Mouse (Mus musculus) heart, embryonic 14.5 days (tissue): ENCODE data around the gene Pdp2. TPM values are rescaled to one million over a fixed set of nuclear protein-coding genes. Genes with fewer than 3 reads are reported as not detected.

Experiments used
- ATAC-seq: fragments of 200-750 bp; cut with Nextera tagmentation; 2 replicates; pipeline ENCODE4 v1.8.0; 2017; ENCODE audit warnings: low read depth, moderate TSS enrichment; ENCODE audit not compliant: insufficient number of reproducible peaks, insufficient read depth, low FRiP score
- H3K27ac ChIP-seq, 2 experiments: fragments of 200-500 bp in 1 of 2; fragments of 300-500 bp in 1 of 2; sonication (generic) in 1 of 2; replicated peaks in 1 of 2; 2 replicates each; pipeline ENCODE4 v1.5.1; 2012 to 2014; ENCODE audit warnings: low read depth in 2 of 2, low read length in 2 of 2, control low read depth in 1 of 2, mild to moderate bottlenecking in 1 of 2, mixed read lengths in 1 of 2; ENCODE audit not compliant: control insufficient read depth in 1 of 2, insufficient read depth in 1 of 2
- H3K27me3 ChIP-seq: fragments of 300-500 bp; sonication (generic); 2 replicates; pipeline ENCODE4 v1.6.1; 2014; ENCODE audit warnings: mild to moderate bottlenecking, low read length, control low read depth; ENCODE audit not compliant: control insufficient read depth, insufficient read depth
- H3K36me3 ChIP-seq: fragments of 300-500 bp; sonication (generic); 2 replicates; pipeline ENCODE4 v1.6.1; 2014; ENCODE audit warnings: mild to moderate bottlenecking, control low read depth, low read length, mixed read lengths; ENCODE audit not compliant: control insufficient read depth, insufficient read depth
- H3K4me1 ChIP-seq, 2 experiments: fragments of 200-500 bp in 1 of 2; fragments of 300-500 bp in 1 of 2; sonication (generic) in 1 of 2; 2 replicates each; pipeline ENCODE4 v1.6.1; 2012 to 2014; ENCODE audit warnings: low read length in 2 of 2, control low read depth in 1 of 2, mixed read lengths in 1 of 2; ENCODE audit not compliant: control insufficient read depth in 2 of 2, insufficient read depth in 2 of 2
- H3K4me2 ChIP-seq: fragments of 300-500 bp; sonication (generic); 2 replicates; pipeline ENCODE4 v1.6.1; 2014; ENCODE audit warnings: mild to moderate bottlenecking, low read length
- H3K4me3 ChIP-seq, 2 experiments: fragments of 200-500 bp in 1 of 2; fragments of 300-500 bp in 1 of 2; sonication (generic) in 1 of 2; 2 replicates each; pipeline ENCODE4 v1.5.1; 2012 to 2014; ENCODE audit warnings: low read length in 2 of 2, mild to moderate bottlenecking in 2 of 2, control low read depth in 1 of 2, low read depth in 1 of 2, moderate library complexity in 1 of 2; ENCODE audit not compliant: control insufficient read depth in 1 of 2, insufficient read depth in 1 of 2
- H3K9ac ChIP-seq: fragments of 300-500 bp; sonication (generic); 2 replicates; pipeline ENCODE4 v1.6.1; 2014; ENCODE audit warnings: mild to moderate bottlenecking, low read length
- H3K9me3 ChIP-seq: fragments of 300-500 bp; sonication (generic); 2 replicates; pipeline ENCODE4 v1.6.1; 2016; ENCODE audit warnings: low read length, control low read depth; ENCODE audit not compliant: control insufficient read depth
- WGBS: fragments of 180-500 bp; shearing (Covaris S2); extraction: QIAGEN DNeasy Blood & Tissue Kit; methylation state at CpG from one replicate; pipeline ENCODE4 v1.1.7; 2014; 5-methylcytosine and 5-hydroxymethylcytosine counted together
- polyA plus RNA-seq: library from polyadenylated mRNA; unstranded; fragments of >200 nt; fragmentation: Nextera tagmentation; extraction: Ambion mirVana; gene quantifications from 2 replicates; pipeline ENCODE4 v1.2.1, GENCODE M21; 2014

The Pdp2 gene
- polyA plus RNA-seq, 1 experiment from 2014 or later = 6.4 TPM

DNA sequence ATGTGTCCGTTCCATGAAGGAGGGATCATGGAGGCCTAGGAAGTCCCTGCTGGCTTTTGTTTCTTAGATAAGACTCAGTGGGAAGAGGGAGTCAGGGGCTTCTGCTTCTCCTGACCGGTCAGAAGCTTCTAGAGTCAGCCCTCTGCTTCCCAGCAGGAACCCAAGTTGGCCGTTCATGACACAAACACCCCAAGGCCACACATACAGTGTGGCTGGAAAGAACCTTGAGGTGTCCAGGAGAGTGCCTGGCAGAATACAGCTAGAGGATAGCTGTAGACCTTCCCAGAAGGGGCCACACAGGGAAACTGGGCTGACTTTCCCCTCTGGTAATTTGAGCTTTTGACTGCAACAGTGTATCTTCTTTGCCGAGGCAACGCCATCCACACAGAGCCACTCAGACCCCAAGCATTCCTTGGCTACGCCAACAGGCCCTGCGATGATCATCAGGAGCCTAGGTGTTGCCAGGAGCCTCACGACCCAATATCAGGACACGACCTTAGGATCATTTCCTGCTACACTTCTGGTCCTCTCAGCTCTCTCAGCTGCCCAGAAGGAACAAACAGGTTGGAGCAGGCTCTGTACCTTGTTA lies 42.0 kb downstream of the Pdp2 start:
- H3K9me3 ChIP-seq = no peaks in the 10 kb centered on the region
- peak overlapping the region; percentile 52 to 73 for H3K27ac ChIP-seq
- H3K36me3 ChIP-seq = peaks cover 51% of the 10 kb centered on the region
- peak overlapping the region; percentile 48 for H3K9ac ChIP-seq
- 0 out of 2 replicates have a peak overlapping the region, but pooled peaks have one; percentile 18 for H3K4me2 ChIP-seq
- peaks cover 23 to 25% of the 10 kb centered on the region in 2 experiments for H3K4me1 ChIP-seq
- no peak for ATAC-seq
- H3K27me3 ChIP-seq = no peaks in the 10 kb centered on the region
- no peak overlapping the region for H3K4me3 ChIP-seq
- 37% methylated on average over 9 of the region's 9 CpGs for WGBS

DNA sequence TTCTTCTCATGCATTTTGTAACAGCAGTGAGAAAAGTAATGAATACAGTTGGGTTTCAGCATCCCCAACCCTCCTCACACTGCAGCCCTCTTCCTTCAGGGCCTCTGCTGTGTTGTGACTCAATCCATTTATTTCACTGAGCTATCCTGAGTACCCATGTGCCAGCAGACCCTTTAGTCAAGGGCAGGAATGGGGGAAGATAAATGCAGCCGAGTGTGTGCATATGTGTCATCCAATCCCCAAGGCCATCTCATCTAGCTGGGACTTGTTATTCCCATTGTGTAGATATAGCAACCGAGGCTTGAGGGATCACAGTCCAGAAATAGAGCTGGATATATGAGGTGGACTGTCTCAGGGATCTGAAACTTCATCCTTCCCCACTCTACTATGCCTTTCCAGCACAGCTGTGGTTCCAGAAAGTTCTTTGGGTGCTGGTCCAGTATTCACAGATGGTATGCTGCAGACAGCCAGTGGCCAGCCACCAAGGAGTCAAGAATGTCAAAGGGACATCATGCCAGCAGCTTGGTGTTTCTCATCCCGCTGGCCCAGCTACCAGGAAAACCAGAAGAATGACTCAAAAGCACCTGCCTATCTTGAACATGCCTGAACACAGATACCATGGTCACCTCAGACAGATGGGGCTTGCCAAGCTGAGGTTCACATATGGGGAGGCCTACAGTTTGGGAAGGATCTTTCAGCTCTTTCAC lies 43.9 kb downstream of the Pdp2 start:
- Histone ChIP-seq H3K36me3 (peaks cover 53% of the 10 kb centered on the region), H3K4me1 (peaks cover 17 to 19% of the 10 kb centered on the region in 2 experiments; a peak in 3 of 4 replicates), H3K9me3 (no peaks in the 10 kb centered on the region), H3K9ac (no peak overlapping the region), H3K4me2 (no peak overlapping the region), H3K27me3 (no peaks in the 10 kb centered on the region), H3K4me3 (no peak overlapping the region), H3K27ac (no peak overlapping the region)
- no peak for ATAC-seq
- WGBS = 81% methylated on average over 3 of the region's 3 CpGs

GRCm38 (mm10) chr8:104638010-104638409 lies 46.8 kb downstream of the Pdp2 start:
- no peak overlapping the region for H3K4me2 ChIP-seq
- peaks cover 56% of the 10 kb centered on the region for H3K36me3 ChIP-seq

DNA sequence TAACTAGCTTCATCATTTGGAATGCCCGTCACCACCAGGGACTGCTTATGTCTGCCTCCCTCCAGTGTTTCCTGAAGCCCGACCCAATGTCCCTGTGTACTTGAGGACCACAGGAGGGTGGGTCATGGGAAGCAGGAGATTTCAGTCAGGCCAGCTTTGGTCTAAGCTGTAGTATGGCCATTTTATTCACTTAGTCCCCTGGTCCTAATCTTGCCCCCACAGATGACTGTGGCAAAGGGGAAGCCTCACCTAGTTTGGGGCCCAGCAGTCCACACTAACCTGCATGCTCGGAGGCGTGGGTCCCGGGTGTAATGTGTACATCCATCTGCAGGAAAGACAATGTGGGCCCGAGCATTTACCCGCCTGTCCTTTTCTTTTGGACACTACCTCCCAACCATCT lies 49.0 kb downstream of the Pdp2 start:
- Histone ChIP-seq H3K4me1 (peaks cover 8 to 11% of the 10 kb centered on the region in 2 experiments), H3K9me3 (no peaks in the 10 kb centered on the region), H3K4me3 (peak overlapping the region; percentile 87 to 94), H3K27ac (peak overlapping the region in 1 of 2 experiments; percentile 74; a peak in 1 of 4 replicates), H3K27me3 (no peaks in the 10 kb centered on the region), H3K4me2 (peak overlapping the region; percentile 86), H3K9ac (peak overlapping the region; percentile 89), H3K36me3 (peaks cover 46% of the 10 kb centered on the region)
- no peak for ATAC-seq
- 74% methylated on average over 7 of the region's 7 CpGs for WGBS

More at GRCm38 (mm10) chr8:104638010-104638409, 46.8 kb downstream of the Pdp2 start:
- ATAC-seq = no peak
- H3K27me3 ChIP-seq = no peaks in the 10 kb centered on the region
- no peaks in the 10 kb centered on the region for H3K9me3 ChIP-seq
- no peak overlapping the region for H3K4me3 ChIP-seq
- H3K27ac ChIP-seq = no peak overlapping the region
- 93% methylated on average over 6 of the region's 6 CpGs for WGBS
- peaks cover 16 to 17% of the 10 kb centered on the region in 2 experiments for H3K4me1 ChIP-seq
- no peak overlapping the region for H3K9ac ChIP-seq

DNA sequence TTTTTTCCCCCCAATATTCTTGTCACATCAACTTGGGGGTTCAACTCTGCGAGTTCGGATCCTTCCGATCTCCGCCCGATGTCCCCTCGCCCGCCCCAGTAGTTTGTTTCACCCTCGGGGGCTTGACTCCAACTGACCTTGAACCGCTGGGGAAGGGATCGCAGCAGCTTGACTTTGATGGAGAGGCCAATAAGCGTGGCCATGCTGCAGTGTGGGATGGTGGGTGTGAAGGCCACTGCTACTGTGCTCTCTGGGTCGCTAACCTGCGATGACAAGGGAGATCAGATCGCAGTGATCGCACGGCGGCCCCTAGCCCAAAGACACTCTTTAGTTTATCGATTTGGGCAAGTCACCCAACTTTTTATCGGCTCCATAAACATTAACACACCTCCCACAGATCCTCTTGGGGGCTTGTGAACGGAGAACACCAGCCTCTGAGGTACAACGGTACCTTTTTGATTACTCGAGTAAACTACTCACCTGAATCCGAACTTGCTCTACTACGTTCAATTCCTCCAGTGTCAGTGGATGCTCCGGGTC lies 49.6 kb downstream of the Pdp2 start:
- WGBS = 8% methylated on average over 25 of the region's 25 CpGs
- peak overlapping the region; percentile 87 to 94 for H3K4me3 ChIP-seq
- H3K27me3 ChIP-seq = no peaks in the 10 kb centered on the region
- H3K4me1 ChIP-seq = peaks cover 8 to 11% of the 10 kb centered on the region in 2 experiments
- no peak for ATAC-seq
- peak overlapping the region; percentile 89 for H3K9ac ChIP-seq
- H3K9me3 ChIP-seq = no peaks in the 10 kb centered on the region
- peaks cover 40% of the 10 kb centered on the region for H3K36me3 ChIP-seq
- peak overlapping the region; percentile 51 to 74 for H3K27ac ChIP-seq
- H3K4me2 ChIP-seq = peak overlapping the region; percentile 86

DNA sequence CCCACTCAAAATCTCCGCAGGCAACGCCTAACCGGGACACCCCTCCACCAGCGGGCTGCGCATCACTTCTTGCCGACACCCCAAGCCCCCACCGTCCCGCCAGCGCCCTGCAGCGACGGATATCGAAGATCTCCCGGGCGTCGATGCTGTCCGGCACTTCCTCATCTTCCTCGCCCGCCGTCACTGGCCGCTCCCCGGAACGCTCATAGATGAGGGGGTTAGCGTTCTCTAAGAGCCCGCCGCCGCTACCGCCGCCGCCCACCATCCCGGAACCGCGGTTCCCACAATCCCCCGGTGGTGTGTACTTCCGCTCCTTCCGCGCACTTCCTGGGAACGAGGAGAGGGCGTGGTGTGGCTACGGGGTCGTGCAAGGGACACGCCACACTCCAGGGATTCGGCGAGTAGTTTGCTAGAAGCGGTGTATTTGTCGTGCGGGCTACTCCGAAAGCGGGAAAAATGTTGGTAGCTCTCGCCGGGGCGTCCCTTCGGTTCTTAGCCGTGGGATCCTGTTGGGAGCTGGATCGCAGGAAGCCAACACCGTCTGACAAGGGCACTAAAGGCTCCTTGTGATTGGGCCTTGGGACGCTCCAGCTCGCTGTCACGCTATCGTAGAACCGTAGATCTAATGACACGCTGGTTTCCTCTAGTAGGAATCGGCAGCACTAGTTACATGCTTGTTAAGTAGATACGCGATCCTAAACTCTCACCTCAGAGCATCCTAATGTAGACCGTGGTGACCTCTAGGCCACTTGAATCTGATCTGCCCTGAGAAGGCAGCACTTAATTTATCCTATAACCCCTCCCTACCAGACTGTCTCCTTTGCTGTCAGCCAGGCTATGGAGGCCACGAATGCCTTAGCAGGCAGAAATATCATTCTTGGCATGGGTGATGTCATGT lies 50.4 kb downstream of the Pdp2 start, which contains the start of gene Ciao2b:
Gene Ciao2b (minus strand): TSS at position 540 of the 898 bp plus-strand sequence.
- Histone ChIP-seq H3K9ac (peak within 1 kb of the TSS; percentile 89), H3K27me3 (no peaks in the 10 kb centered on the region), H3K36me3 (peaks cover 35% of the 10 kb centered on the region), H3K27ac (peak within 1 kb of the TSS; percentile 74 to 91), H3K4me3 (peak within 1 kb of the TSS; percentile 87 to 94), H3K4me1 (peaks cover 8 to 11% of the 10 kb centered on the region in 2 experiments), H3K4me2 (peak within 1 kb of the TSS; percentile 86), H3K9me3 (no peaks in the 10 kb centered on the region)
- under 1% methylated on average over 66 of the region's 66 CpGs for WGBS
- ATAC-seq = peak; percentile 85

DNA sequence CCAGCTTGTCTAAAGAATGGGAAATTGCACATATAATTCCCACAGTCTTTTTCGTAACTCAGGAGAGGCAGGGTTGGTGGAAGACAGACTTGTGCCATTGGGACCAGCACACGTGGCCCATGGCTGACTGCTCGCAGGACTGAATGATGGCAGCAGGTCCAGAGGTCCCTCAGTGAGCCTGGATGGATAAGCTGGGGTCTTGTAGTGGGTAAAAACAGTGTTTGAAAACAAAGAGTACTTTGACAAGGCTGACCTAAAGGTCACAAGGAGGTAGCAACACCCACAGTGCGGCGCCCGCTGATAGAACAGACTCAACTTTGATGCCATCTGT lies 51.0 kb downstream of the Pdp2 start:
- Histone ChIP-seq H3K4me2 (peak overlapping the region; percentile 86), H3K36me3 (peaks cover 31% of the 10 kb centered on the region), H3K27me3 (no peaks in the 10 kb centered on the region), H3K4me3 (peak overlapping the region; percentile 87 to 94), H3K9ac (peak overlapping the region; percentile 89), H3K9me3 (no peaks in the 10 kb centered on the region), H3K27ac (peak overlapping the region; percentile 74 to 91; a peak in 3 of 4 replicates), H3K4me1 (peaks cover 8 to 11% of the 10 kb centered on the region in 2 experiments)
- 74% methylated on average over 6 of the region's 6 CpGs for WGBS
- ATAC-seq = no peak
